Mouse (Mus musculus): ENCODE data around the gene Ppp4r1.

- TF ChIP-seq POLR2A (IDR thresholded peaks at IDR 0.05; ENCODE audit: control insufficient read depth, low read depth, low read length) (no peak), CTCF (IDR thresholded peaks at IDR 0.05; ENCODE audit: control insufficient read depth, insufficient read depth, insufficient replicate concordance, low read depth, low read length) (no peak)
Measured at GRCm38 (mm10) chr17:65853326-65853725, 71.0 kb downstream of the Ppp4r1 start.

All from testis, adult 2 months (tissue).